In the genomic region with DNA sequence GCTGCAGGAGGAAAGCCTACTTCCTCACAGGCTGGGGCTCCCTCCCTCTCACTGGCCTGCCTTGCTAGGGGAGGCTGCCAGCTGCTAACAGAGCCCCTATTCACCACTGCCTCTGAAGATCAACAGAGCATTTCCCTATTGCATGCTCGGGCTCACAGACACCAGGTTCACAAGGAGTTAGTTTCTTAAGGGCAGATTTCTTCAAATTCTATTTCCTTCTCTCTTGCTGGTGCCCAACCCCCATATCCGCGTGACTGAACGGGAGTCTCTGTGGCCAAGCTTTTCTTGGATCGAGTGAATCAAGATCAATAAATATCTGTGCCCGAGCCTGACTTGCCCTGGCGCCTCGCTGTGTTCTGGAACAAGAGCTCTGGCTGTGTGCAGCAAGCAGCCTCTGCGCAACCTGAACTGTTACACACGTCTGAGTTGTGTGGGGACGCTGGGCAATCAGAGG, we compare ENCODE assay signal across 9 mouse cellular contexts.
DNase-seq lines count a peak whose midpoint lies in the region; ATAC-seq lines count a peak whose summit lies in the region.
"Had no signal": no experiment of that assay in that cellular context is flagged by ENCODE, and none has a peak within 500 bp of the region (broad histone marks: within the 10 kb centered on the region; RNA-seq: fewer than 3 reads in every experiment).

No protein-coding gene starts in this region.

- H3K9me3 ChIP-seq in heart, embryonic 12.5 days (replicated peaks) = 0 out of 2 replicates have a peak, but pooled peaks cover 4% of the 10 kb centered on the region

- H3K4me3 ChIP-seq in heart, embryonic 12.5 days = no peak overlapping the region
- H3K4me3 ChIP-seq: myocyte had no signal

- no peak overlapping the region for H3K9ac ChIP-seq in heart, embryonic 12.5 days

- 44% methylated on average over 11 of the region's 11 CpGs for WGBS in heart, embryonic 12.5 days

- peaks cover 9% of the 10 kb centered on the region for H3K4me1 ChIP-seq in heart, embryonic 12.5 days (replicated peaks)

- no peaks in the 10 kb centered on the region for H3K36me3 ChIP-seq in heart, embryonic 12.5 days

- H3K27ac ChIP-seq in heart, embryonic 12.5 days (ENCODE audit: poor library complexity, severe bottlenecking) = no peak overlapping the region; the same call in 1 of the 2 replicates

- no peak for ATAC-seq in heart, embryonic 12.5 days (ENCODE audit: insufficient number of reproducible peaks, low FRiP score)

- H3K4me2 ChIP-seq in heart, embryonic 12.5 days = no peak overlapping the region

- peaks cover 23% of the 10 kb centered on the region; the same call in 1 of the 2 replicates for H3K27me3 ChIP-seq in heart, embryonic 12.5 days (replicated peaks)

- intact Hi-C loops in left cerebral cortex, postnatal 36 days (cut with DNase I) = no loop called here

- peak; percentile 94 for DNase-seq in heart, adult 11 months
- DNase-seq in brain, embryonic 18.5 days (ENCODE audit: low read depth, low spot score) = peak; percentile 16
- DNase-seq in frontal cortex, postnatal 25 days (ENCODE audit: low spot score in 2 of 2) = peak; percentile 11 to 21
- DNase-seq in left cerebral cortex, postnatal 36 days (ENCODE audit: low spot score in 2 of 2) = peak; percentile 12 to 15
- DNase-seq in right cerebral cortex, postnatal 25 days = peak; percentile 19
- no peak for DNase-seq in adrenal gland, postnatal 25 days
- no peak for DNase-seq in urinary bladder, postnatal 4 days (ENCODE audit: low spot score in 2 of 2)

Comparison
In these comparisons a context has a peak if more than half of its experiments do, and no peak if none do; other contexts are left out.
1. DNase-seq: peak in heart, adult 11 months (single experiment), brain, embryonic 18.5 days (single experiment), frontal cortex, postnatal 25 days (2 of 2), left cerebral cortex, postnatal 36 days (2 of 2) and right cerebral cortex, postnatal 25 days (single experiment); none in adrenal gland, postnatal 25 days (single experiment) and urinary bladder, postnatal 4 days (0 of 2).